Mouse (Mus musculus): Measurements from ENCODE around the gene 4933415A04Rik. TPM values are rescaled to one million over a fixed set of nuclear protein-coding genes. Genes with fewer than 3 reads are reported as not detected.

The 4933415A04Rik gene
- polyA plus RNA-seq, 1 experiment from 2014 or later, result 5.6 TPM

DNA sequence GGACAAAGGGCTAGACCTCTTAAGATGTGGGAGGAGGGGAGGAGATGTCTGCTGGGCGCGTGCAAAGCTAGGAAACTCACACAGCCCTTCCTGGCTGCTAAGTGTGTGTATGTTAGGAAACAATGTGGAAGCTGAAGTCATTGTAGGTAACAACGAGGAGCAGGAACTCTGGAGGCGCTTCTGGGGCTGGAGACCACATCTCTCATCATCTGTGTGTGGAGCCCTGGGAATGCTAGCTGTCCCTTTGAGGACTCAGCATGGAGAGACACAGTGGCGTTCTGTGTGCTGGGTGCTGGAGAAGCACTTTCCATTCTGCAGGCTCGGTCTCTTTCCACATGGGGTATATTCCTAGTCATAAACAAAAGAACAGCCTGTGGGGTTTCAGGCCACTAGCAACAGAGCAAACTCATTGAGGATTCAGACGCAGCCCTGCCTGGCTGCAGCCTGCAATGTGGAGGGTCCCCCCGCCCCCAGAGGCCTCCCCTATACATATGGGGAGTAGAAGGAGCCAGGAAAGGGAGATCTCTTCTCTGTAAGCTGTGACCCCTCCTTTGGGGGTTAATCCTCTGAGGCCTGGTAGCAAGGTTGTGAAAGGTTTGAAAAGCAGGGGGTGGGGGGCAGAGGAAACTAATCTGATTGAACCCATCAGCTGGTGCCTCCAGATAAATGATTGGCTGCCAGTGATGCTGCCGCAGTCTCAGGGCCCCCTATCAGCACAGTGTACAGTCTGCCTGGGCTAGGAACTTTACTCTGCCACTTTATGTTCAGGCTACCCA is 11.3 kb upstream of the 4933415A04Rik start:
- 13% methylated on average over 9 of the region's 9 CpGs for WGBS
- peaks cover 8% of the 10 kb centered on the region for H3K36me3 ChIP-seq
- peak; percentile 69 for ATAC-seq (ENCODE audit: insufficient number of reproducible peaks, insufficient read depth, low FRiP score, low TSS enrichment)
- H3K27ac ChIP-seq, result peak overlapping the region; percentile 86
- no peak overlapping the region for H3K4me3 ChIP-seq
- peaks cover 12% of the 10 kb centered on the region for H3K4me1 ChIP-seq
- H3K9ac ChIP-seq, result 0 out of 2 replicates have a peak overlapping the region, but pooled peaks have one; percentile 27
- 0 out of 2 replicates have a peak overlapping the region, but pooled peaks have one; percentile 4 for H3K4me2 ChIP-seq (replicated peaks)
- H3K27me3 ChIP-seq, result no peaks in the 10 kb centered on the region
- H3K9me3 ChIP-seq, result no peaks in the 10 kb centered on the region

DNA sequence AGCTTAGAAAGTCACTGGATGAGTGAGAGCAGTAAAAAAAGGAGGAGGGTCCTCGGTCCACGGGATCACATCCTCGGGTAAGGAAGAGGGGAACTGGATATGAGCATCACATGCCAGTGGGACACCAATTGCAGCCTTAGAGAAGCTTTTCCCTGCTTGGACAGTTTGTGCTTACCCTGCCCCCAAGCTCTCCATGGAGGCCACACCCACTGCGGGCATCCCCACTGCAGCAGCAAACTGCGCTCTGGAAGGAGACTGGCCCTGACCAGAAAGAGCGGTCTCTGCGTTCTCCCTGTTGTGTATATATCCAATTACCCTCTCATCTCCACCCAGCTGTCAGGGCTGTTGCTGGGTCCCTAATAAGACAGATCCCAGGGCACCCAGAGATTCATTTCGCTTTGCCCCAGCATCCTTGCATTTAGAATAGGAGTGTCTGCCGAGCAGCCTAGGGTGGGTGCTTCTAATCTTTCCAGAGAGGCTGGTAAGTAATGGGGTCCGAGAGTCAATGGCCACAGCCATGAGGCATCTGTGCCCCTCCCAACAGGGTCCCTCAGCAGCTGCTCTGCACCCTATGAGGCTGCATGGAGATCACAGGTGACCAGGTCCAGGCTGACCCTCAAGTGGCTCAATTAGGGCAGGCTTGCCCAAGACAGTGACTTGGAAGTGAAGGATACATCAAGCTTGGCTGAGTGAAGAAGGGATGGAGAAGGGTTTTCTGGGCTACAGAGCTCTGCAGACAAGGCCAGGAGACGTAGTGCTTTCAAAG is 8.9 kb upstream of the 4933415A04Rik start:
- Histone ChIP-seq H3K4me1 (peaks cover 12% of the 10 kb centered on the region), H3K9me3 (no peaks in the 10 kb centered on the region), H3K36me3 (peaks cover 19% of the 10 kb centered on the region), H3K4me3 (no peak overlapping the region), H3K27ac (no peak overlapping the region), H3K9ac (no peak overlapping the region), H3K4me2 (replicated peaks) (no peak overlapping the region), H3K27me3 (no peaks in the 10 kb centered on the region)
- 58% methylated on average over 11 of the region's 11 CpGs for WGBS
- peak; percentile 30; the same call in 1 of the 2 replicates for ATAC-seq (ENCODE audit: insufficient number of reproducible peaks, insufficient read depth, low FRiP score, low TSS enrichment)

DNA sequence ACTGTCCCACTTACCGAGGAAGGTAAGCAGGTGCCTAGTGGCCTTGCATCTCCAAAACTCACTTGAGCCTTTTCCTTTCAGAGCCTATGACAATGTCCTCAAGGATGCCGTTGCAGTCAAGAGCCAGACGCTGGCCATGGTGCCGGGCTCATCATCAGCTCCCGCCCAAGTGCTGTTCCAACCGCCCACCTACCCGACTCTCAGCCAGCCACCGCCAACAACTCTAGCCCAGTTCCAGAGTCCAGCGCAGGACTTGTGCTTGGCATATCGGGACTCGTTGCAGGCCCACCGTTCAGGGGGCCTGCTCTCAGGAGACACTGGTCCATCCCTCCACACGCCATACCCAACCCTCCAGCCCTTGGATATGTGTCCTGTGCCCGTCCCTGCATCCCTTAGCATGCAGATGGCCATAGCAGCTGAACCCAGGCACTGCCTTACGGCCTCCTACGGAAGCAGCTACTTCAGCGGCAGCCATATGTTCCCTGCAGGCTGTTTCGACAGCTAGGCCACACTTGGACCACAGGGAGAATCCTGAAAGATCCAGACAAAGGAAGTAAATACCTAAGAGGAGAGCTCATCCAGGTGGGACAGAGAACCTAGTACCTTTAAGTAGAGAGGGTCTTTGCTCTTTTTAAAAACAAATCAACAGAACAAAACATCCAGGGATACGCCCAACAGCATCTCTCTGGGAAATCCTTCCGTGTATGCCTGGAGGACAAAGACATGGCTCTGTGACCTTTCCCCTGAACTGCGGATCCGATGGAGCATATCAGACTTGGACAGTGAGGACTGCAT is 1.4 kb upstream of the 4933415A04Rik start:
- no peak overlapping the region for H3K27ac ChIP-seq
- H3K4me2 ChIP-seq (replicated peaks), result no peak overlapping the region
- 90% methylated on average over 22 of the region's 22 CpGs for WGBS

DNA sequence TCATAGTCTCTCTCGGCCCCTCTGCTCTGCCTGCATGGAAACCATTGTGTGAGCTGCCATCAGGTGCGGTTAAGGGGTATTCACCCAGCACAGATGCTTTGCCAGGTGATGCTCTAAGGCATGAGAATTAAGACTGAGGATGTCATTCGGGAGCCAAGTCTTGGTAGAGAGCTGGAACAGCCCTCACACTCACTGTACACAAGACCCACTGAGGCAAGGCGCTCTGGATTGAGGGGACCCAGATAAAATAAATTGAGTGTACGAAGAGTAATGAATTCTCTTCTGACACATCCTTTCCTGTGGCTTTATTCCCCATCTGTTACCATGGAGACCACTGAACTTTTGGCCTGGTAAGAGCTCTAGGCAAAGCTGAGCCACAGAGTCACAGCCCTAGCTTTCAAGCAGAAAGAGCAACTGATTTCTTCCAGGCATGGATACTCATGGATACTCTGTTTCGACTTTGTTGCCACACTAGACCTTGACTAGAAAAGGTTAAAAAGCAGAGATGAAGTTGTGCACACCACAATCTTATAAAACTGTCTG is 2.8 kb downstream of the 4933415A04Rik start:
- Histone ChIP-seq H3K9ac (no peak overlapping the region), H3K27me3 (no peaks in the 10 kb centered on the region), H3K4me1 (peaks cover 4% of the 10 kb centered on the region; the same call in 1 of the 2 replicates), H3K36me3 (peaks cover 32% of the 10 kb centered on the region), H3K27ac (no peak overlapping the region), H3K4me3 (no peak overlapping the region), H3K9me3 (no peaks in the 10 kb centered on the region), H3K4me2 (replicated peaks) (no peak overlapping the region)
- no peak for ATAC-seq (ENCODE audit: insufficient number of reproducible peaks, insufficient read depth, low FRiP score, low TSS enrichment)
- 72% methylated on average over 6 of the region's 6 CpGs for WGBS

More for the DNA sequence above, 1.4 kb upstream of the 4933415A04Rik start:
- no peak for ATAC-seq (ENCODE audit: insufficient number of reproducible peaks, insufficient read depth, low FRiP score, low TSS enrichment)
- no peak overlapping the region for H3K9ac ChIP-seq
- no peak overlapping the region for H3K4me3 ChIP-seq
- no peaks in the 10 kb centered on the region for H3K9me3 ChIP-seq
- H3K27me3 ChIP-seq, result no peaks in the 10 kb centered on the region
- H3K4me1 ChIP-seq, result peaks cover 4% of the 10 kb centered on the region; the same call in 1 of the 2 replicates
- H3K36me3 ChIP-seq, result peaks cover 53% of the 10 kb centered on the region

DNA sequence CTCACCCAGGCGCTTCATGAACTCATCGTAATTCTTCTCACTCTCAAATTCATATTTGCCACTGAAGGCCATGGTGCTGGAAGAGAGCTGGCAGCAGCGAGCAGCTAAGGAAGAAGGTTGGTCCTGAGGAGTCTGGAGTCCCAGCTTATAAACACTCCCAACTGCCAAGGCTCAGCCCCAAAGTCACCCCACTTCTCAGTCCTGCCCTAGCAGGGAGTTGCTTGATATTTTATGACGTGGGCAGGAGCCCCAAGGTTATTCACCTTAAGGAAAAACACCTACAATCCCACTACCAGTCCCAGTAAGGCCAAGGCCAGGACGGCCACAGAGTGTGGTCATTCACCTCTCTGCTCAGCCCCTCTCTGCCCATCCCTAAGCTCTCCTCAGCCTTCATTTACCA is 14.6 kb downstream of the 4933415A04Rik start, which contains the start of gene Fabp6:
Fabp6 (minus strand) TSS at position 101 of the 400 bp plus-strand sequence.
- no peaks in the 10 kb centered on the region for H3K4me1 ChIP-seq
- H3K4me3 ChIP-seq, result no peak within 1 kb of the TSS
- no peaks in the 10 kb centered on the region for H3K27me3 ChIP-seq
- H3K27ac ChIP-seq, result no peak within 1 kb of the TSS
- no peaks in the 10 kb centered on the region for H3K9me3 ChIP-seq
- 82% methylated on average over 5 of the region's 5 CpGs for WGBS
- H3K4me2 ChIP-seq (replicated peaks), result no peak within 1 kb of the TSS
- no peak within 1 kb of the TSS for H3K9ac ChIP-seq
- H3K36me3 ChIP-seq, result no peaks in the 10 kb centered on the region
- ATAC-seq (ENCODE audit: insufficient number of reproducible peaks, insufficient read depth, low FRiP score, low TSS enrichment), result no peak

DNA sequence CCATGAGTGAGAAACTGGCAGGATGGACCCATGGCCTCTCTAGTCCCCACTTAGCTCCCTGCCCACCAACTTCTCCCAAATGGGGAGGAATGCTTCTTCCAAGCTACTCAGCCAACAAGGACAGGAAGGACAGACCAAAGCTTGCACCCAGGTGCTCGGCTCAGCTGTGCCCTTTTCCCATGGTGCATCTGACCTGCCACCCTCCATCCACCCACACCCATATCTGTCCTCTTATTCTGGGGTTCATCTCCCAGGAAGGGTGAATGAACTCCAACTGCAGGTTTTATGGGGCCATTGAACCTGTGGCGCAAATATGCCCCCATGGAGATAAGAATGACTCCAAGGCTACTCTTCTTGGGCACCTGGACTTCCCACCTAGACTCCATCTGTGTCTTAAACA is 17.4 kb downstream of the 4933415A04Rik start:
- Histone ChIP-seq H3K36me3 (no peaks in the 10 kb centered on the region), H3K9ac (no peak overlapping the region), H3K27me3 (no peaks in the 10 kb centered on the region), H3K4me1 (no peaks in the 10 kb centered on the region), H3K4me2 (replicated peaks) (no peak overlapping the region), H3K9me3 (no peaks in the 10 kb centered on the region), H3K27ac (no peak overlapping the region), H3K4me3 (no peak overlapping the region)
- WGBS, result 77% methylated on average over 2 of the region's 2 CpGs
- no peak for ATAC-seq (ENCODE audit: insufficient number of reproducible peaks, insufficient read depth, low FRiP score, low TSS enrichment)

DNA sequence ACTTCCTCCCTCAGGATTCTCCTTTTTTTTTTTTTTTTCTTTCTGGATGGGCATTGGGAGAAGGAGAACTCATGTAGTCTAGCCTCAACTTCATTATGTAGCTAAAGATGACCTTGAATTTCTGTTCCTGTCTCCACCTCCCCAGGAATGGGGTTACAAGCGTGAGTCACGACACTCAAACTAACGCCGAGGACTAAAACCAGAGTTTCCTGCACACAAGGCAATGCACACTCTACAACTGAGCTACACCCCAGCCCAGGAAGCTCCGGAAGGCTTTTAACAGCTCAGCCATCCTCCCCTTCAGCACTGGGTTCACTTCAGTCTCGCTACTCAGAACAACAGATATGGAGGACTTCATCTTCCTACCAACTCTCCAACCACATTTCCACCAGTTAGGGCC is 18.1 kb downstream of the 4933415A04Rik start:
- Histone ChIP-seq H3K27me3 (no peaks in the 10 kb centered on the region), H3K4me3 (no peak overlapping the region), H3K4me1 (no peaks in the 10 kb centered on the region), H3K9ac (no peak overlapping the region), H3K4me2 (replicated peaks) (no peak overlapping the region), H3K36me3 (no peaks in the 10 kb centered on the region), H3K27ac (no peak overlapping the region), H3K9me3 (no peaks in the 10 kb centered on the region)
- 82% methylated on average over 6 of the region's 6 CpGs for WGBS
- ATAC-seq (ENCODE audit: insufficient number of reproducible peaks, insufficient read depth, low FRiP score, low TSS enrichment), result no peak

DNA sequence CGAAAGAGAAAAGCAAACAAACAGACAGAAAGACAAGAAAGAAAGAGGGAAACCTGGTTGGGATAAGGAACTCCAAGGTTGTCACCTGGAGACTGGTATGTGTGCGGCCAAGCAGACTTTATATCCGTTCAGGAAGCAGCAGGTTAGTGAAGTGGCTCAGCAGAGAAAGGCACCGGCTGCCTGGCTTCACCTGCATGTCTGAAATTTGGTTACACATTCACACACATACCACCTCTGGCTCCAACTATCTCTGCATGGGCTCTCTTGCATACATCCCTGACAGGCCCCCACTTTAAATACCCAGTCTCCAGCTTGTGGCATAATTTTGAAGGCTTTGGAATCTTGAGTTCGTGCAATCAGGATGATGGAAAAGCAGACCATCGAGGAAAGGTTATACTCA is 19.0 kb downstream of the 4933415A04Rik start:
- Histone ChIP-seq H3K27ac (no peak overlapping the region), H3K4me3 (no peak overlapping the region), H3K27me3 (no peaks in the 10 kb centered on the region), H3K4me1 (no peaks in the 10 kb centered on the region), H3K9ac (no peak overlapping the region), H3K4me2 (replicated peaks) (no peak overlapping the region), H3K9me3 (no peaks in the 10 kb centered on the region), H3K36me3 (no peaks in the 10 kb centered on the region)
- ATAC-seq (ENCODE audit: insufficient number of reproducible peaks, insufficient read depth, low FRiP score, low TSS enrichment), result no peak
- 86% methylated on average over 6 of the region's 6 CpGs for WGBS

DNA sequence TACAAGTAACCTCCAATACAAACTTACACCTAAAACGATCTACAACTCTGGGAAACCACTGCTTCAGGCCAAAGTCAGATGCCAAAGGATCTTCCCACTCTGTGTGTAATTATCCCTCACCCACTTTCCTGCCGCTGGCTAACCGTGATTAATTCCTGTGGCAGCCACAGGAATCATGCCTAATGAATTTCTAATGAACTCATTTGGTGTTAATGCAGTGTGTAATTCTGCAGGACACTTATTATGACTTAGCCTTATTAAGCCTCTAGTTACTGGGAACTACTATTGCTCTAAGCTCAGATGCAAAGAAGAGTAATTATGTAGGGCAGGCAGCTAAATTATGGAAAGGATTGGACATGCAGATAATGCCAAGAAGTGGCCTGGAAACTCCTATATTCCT is 21.6 kb downstream of the 4933415A04Rik start:
- H3K9ac ChIP-seq, result no peak overlapping the region
- H3K27ac ChIP-seq, result no peak overlapping the region
- no peak for ATAC-seq (ENCODE audit: insufficient number of reproducible peaks, insufficient read depth, low FRiP score, low TSS enrichment)
- H3K36me3 ChIP-seq, result no peaks in the 10 kb centered on the region
- 69% methylated on average over 3 of the region's 3 CpGs for WGBS
- H3K9me3 ChIP-seq, result no peaks in the 10 kb centered on the region
- no peaks in the 10 kb centered on the region for H3K27me3 ChIP-seq
- peaks cover 8% of the 10 kb centered on the region for H3K4me1 ChIP-seq
- H3K4me3 ChIP-seq, result no peak overlapping the region
- no peak overlapping the region for H3K4me2 ChIP-seq (replicated peaks)

DNA sequence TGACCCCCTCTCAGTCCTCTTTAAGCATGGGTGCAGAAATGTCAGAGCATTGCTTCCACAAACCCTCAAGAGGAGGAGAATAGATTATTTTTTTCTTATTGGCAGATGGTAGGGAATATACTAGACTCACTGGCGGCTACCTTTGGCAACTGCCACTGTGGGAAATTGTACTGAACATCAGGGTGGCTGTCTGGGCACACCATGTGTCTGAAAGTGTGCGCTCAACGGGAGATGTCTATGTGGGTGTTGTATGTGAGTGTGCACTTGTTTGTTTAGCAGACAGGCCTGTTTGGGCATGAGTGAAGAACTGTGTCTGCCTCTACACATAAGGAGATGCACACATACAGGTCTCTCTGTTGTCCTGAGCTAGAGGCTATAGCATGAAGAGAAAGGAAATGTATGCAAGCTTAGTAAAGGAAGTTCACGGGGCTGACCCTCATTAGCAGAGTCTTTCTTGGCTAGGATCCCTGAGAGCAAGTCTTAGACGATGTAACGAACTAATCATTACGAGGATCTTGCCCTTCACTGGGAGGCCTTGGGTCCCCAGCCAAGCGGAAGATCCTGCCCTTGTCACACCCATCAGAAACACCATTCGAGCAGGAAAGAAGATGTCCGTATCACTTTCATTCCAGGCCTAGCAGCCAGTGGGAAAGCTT is 23.3 kb downstream of the 4933415A04Rik start:
- no peak for ATAC-seq (ENCODE audit: insufficient number of reproducible peaks, insufficient read depth, low FRiP score, low TSS enrichment)
- Histone ChIP-seq H3K4me2 (replicated peaks) (no peak overlapping the region), H3K9me3 (no peaks in the 10 kb centered on the region), H3K4me3 (no peak overlapping the region), H3K9ac (no peak overlapping the region), H3K4me1 (peaks cover 8% of the 10 kb centered on the region), H3K27me3 (no peaks in the 10 kb centered on the region), H3K27ac (no peak overlapping the region), H3K36me3 (no peaks in the 10 kb centered on the region)
- 80% methylated on average over 10 of the region's 10 CpGs for WGBS

DNA sequence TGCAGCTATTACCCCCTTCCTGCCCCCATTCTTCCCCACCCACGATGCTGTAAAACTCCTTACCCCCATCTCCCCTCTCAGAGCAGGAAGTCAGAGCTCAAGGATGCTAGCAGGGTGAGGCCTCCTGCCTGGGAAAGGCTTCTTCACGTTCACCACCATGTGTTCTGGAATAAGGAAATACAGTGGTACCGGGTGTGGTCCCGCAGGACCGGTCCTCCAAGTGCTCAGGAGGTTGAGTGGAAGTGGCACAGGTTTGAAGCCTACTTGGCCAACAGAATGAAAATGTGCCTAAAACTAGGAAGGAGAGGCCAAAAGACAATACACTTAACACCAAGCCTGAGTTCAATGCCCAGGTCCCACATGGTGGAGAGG is 23.8 kb downstream of the 4933415A04Rik start:
- WGBS, result 79% methylated on average over 5 of the region's 5 CpGs
- H3K4me2 ChIP-seq (replicated peaks), result no peak overlapping the region
- no peaks in the 10 kb centered on the region for H3K36me3 ChIP-seq

More for the DNA sequence above, 23.8 kb downstream of the 4933415A04Rik start:
- no peak overlapping the region for H3K27ac ChIP-seq
- no peaks in the 10 kb centered on the region for H3K9me3 ChIP-seq
- H3K4me3 ChIP-seq, result no peak overlapping the region
- H3K9ac ChIP-seq, result no peak overlapping the region
- no peaks in the 10 kb centered on the region for H3K27me3 ChIP-seq
- no peak for ATAC-seq (ENCODE audit: insufficient number of reproducible peaks, insufficient read depth, low FRiP score, low TSS enrichment)
- peaks cover 8% of the 10 kb centered on the region for H3K4me1 ChIP-seq

Data from embryonic facial prominence, embryonic 12.5 days (tissue).